Mouse (Mus musculus) midbrain, embryonic 15.5 days (tissue): Measurements from ENCODE around the gene Stat5a. TPM values are rescaled to one million over a fixed set of nuclear protein-coding genes. Genes with fewer than 3 reads are reported as not detected.

Experiments used
- ATAC-seq: fragments of 200-750 bp; cut with Nextera tagmentation; replicated peaks from 2 replicates; pipeline ENCODE4 v1.8.0; 2017; ENCODE audit warnings: moderate TSS enrichment
- H3K27ac ChIP-seq: fragments of 300-500 bp; sonication (generic); 2 replicates; pipeline ENCODE4 v1.5.1; 2015; ENCODE audit warnings: mild to moderate bottlenecking, inconsistent platforms
- H3K27me3 ChIP-seq: fragments of 300-500 bp; sonication (generic); replicated peaks from 2 replicates; pipeline ENCODE4 v1.6.1; 2015; ENCODE audit warnings: inconsistent platforms
- H3K36me3 ChIP-seq: fragments of 300-500 bp; sonication (generic); replicated peaks from 2 replicates; pipeline ENCODE4 v1.6.1; 2015; ENCODE audit warnings: inconsistent platforms
- H3K4me1 ChIP-seq: fragments of 300-500 bp; sonication (generic); 2 replicates; pipeline ENCODE4 v1.6.1; 2015; ENCODE audit warnings: inconsistent platforms
- H3K4me2 ChIP-seq: fragments of 300-500 bp; sonication (generic); 2 replicates; pipeline ENCODE4 v1.6.1; 2015; ENCODE audit warnings: inconsistent platforms, mild to moderate bottlenecking, moderate library complexity
- H3K4me3 ChIP-seq: fragments of 300-500 bp; sonication (generic); 2 replicates; pipeline ENCODE4 v1.5.1; 2015; ENCODE audit warnings: mild to moderate bottlenecking, inconsistent platforms
- H3K9ac ChIP-seq: fragments of 300-500 bp; sonication (generic); 2 replicates; pipeline ENCODE4 v1.6.1; 2015; ENCODE audit warnings: mild to moderate bottlenecking, inconsistent platforms
- H3K9me3 ChIP-seq: fragments of 300-500 bp; sonication (generic); 2 replicates; pipeline ENCODE4 v1.6.1; 2016; ENCODE audit warnings: inconsistent platforms
- WGBS: fragments of 180-500 bp; shearing (Covaris S2); methylation state at CpG from one replicate; pipeline ENCODE4 v1.1.7; 2015; ENCODE audit warnings: mixed read lengths; 5-methylcytosine and 5-hydroxymethylcytosine counted together
- polyA plus RNA-seq: library from polyadenylated mRNA; unstranded; fragments of >200 nt; fragmentation: Nextera tagmentation; extraction: Ambion mirVana; gene quantifications from 2 replicates; pipeline ENCODE4 v1.2.1, GENCODE M21; 2015

Gene Stat5a
- polyA plus RNA-seq, 1 experiment from 2014 or later = 2.3 TPM

GRCm38 (mm10) chr11:100894146-100894918, 35.2 kb downstream of the Stat5a start:
- Histone ChIP-seq H3K9ac (no peak overlapping the region), H3K27ac (no peak overlapping the region), H3K27me3 (no peaks in the 10 kb centered on the region), H3K36me3 (peaks cover 3% of the 10 kb centered on the region; the same call in 1 of the 2 replicates), H3K4me2 (no peak overlapping the region), H3K4me3 (no peak overlapping the region), H3K4me1 (peaks cover 7% of the 10 kb centered on the region; the same call in 1 of the 2 replicates), H3K9me3 (no peaks in the 10 kb centered on the region)
- no peak for ATAC-seq
- 75% methylated on average over 9 of the region's 9 CpGs for WGBS

- Histone ChIP-seq H3K9me3 (no peaks in the 10 kb centered on the region), H3K4me1 (peaks cover 7% of the 10 kb centered on the region; the same call in 1 of the 2 replicates), H3K9ac (no peak overlapping the region), H3K4me2 (no peak overlapping the region), H3K4me3 (no peak overlapping the region), H3K27me3 (no peaks in the 10 kb centered on the region), H3K36me3 (peaks cover 3% of the 10 kb centered on the region; the same call in 1 of the 2 replicates), H3K27ac (no peak overlapping the region)
- ATAC-seq = no peak
- WGBS = 71% methylated on average over 10 of the region's 10 CpGs
These were observed 36.9 kb downstream of the Stat5a start for GRCm38 (mm10) chr11:100896078-100896477.

- no peak overlapping the region for H3K27ac ChIP-seq
- H3K9me3 ChIP-seq = 0 out of 2 replicates have a peak, but pooled peaks cover 3% of the 10 kb centered on the region
- no peak overlapping the region for H3K4me3 ChIP-seq
- no peaks in the 10 kb centered on the region for H3K27me3 ChIP-seq
- no peak overlapping the region for H3K4me2 ChIP-seq
- H3K4me1 ChIP-seq = peaks cover 7% of the 10 kb centered on the region; the same call in 1 of the 2 replicates
- peaks cover 8% of the 10 kb centered on the region for H3K36me3 ChIP-seq
- no peak overlapping the region for H3K9ac ChIP-seq
- no peak for ATAC-seq
- WGBS = 66% methylated on average over 7 of the region's 7 CpGs
These were observed 38.4 kb downstream of the Stat5a start for GRCm38 (mm10) chr11:100897294-100898231.

GRCm38 (mm10) chr11:100898441-100899199, 39.5 kb downstream of the Stat5a start:
- ATAC-seq = no peak
- H3K27ac ChIP-seq = 0 out of 2 replicates have a peak overlapping the region, but pooled peaks have one; percentile 25
- 50% methylated on average over 16 of the region's 16 CpGs for WGBS

GRCm38 (mm10) chr11:100904580-100905351, 45.6 kb downstream of the Stat5a start:
- WGBS = 73% methylated on average over 19 of the region's 20 CpGs
- Histone ChIP-seq H3K36me3 (peaks cover 31% of the 10 kb centered on the region), H3K4me2 (no peak overlapping the region), H3K9me3 (0 out of 2 replicates have a peak, but pooled peaks cover 3% of the 10 kb centered on the region), H3K9ac (no peak overlapping the region), H3K4me3 (no peak overlapping the region), H3K27ac (no peak overlapping the region), H3K27me3 (no peaks in the 10 kb centered on the region), H3K4me1 (no peaks in the 10 kb centered on the region)
- ATAC-seq = no peak

More at GRCm38 (mm10) chr11:100898441-100899199, 39.5 kb downstream of the Stat5a start:
- no peak overlapping the region for H3K4me2 ChIP-seq
- H3K4me1 ChIP-seq = peaks cover 7% of the 10 kb centered on the region; the same call in 1 of the 2 replicates
- 0 out of 2 replicates have a peak, but pooled peaks cover 3% of the 10 kb centered on the region for H3K9me3 ChIP-seq
- no peak overlapping the region for H3K4me3 ChIP-seq
- no peak overlapping the region for H3K9ac ChIP-seq
- H3K27me3 ChIP-seq = no peaks in the 10 kb centered on the region
- peaks cover 15% of the 10 kb centered on the region for H3K36me3 ChIP-seq

GRCm38 (mm10) chr11:100905929-100906328, 46.8 kb downstream of the Stat5a start:
- Histone ChIP-seq H3K4me1 (no peaks in the 10 kb centered on the region), H3K4me3 (no peak overlapping the region)
- WGBS = 64% methylated on average over 1 of the region's 1 CpGs

GRCm38 (mm10) chr11:100906885-100907284, 47.7 kb downstream of the Stat5a start:
- Histone ChIP-seq H3K27ac (no peak overlapping the region), H3K9ac (no peak overlapping the region), H3K27me3 (no peaks in the 10 kb centered on the region), H3K9me3 (0 out of 2 replicates have a peak, but pooled peaks cover 3% of the 10 kb centered on the region), H3K4me1 (no peaks in the 10 kb centered on the region), H3K4me2 (no peak overlapping the region), H3K36me3 (peaks cover 29% of the 10 kb centered on the region), H3K4me3 (no peak overlapping the region)
- no peak for ATAC-seq
- WGBS = 89% methylated on average over 4 of the region's 4 CpGs

More at GRCm38 (mm10) chr11:100905929-100906328, 46.8 kb downstream of the Stat5a start:
- no peak for ATAC-seq
- no peaks in the 10 kb centered on the region for H3K27me3 ChIP-seq
- H3K9me3 ChIP-seq = 0 out of 2 replicates have a peak, but pooled peaks cover 3% of the 10 kb centered on the region
- H3K36me3 ChIP-seq = peaks cover 31% of the 10 kb centered on the region
- no peak overlapping the region for H3K4me2 ChIP-seq
- H3K27ac ChIP-seq = no peak overlapping the region
- no peak overlapping the region for H3K9ac ChIP-seq

GRCm38 (mm10) chr11:100908112-100908511, 49.0 kb downstream of the Stat5a start:
- no peak overlapping the region for H3K9ac ChIP-seq
- H3K4me1 ChIP-seq = no peaks in the 10 kb centered on the region
- no peak overlapping the region for H3K27ac ChIP-seq
- peaks cover 22% of the 10 kb centered on the region; the same call in 1 of the 2 replicates for H3K36me3 ChIP-seq
- no peak overlapping the region for H3K4me2 ChIP-seq
- no peak for ATAC-seq
- no peaks in the 10 kb centered on the region for H3K9me3 ChIP-seq
- no peak overlapping the region for H3K4me3 ChIP-seq
- 86% methylated on average over 2 of the region's 2 CpGs for WGBS
- no peaks in the 10 kb centered on the region for H3K27me3 ChIP-seq

GRCm38 (mm10) chr11:100908567-100908966, 49.4 kb downstream of the Stat5a start:
- H3K4me3 ChIP-seq = no peak overlapping the region

GRCm38 (mm10) chr11:100912401-100913155, 53.4 kb downstream of the Stat5a start:
- 93% methylated on average over 17 of the region's 17 CpGs for WGBS

More at GRCm38 (mm10) chr11:100908567-100908966, 49.4 kb downstream of the Stat5a start:
- Histone ChIP-seq H3K9me3 (no peaks in the 10 kb centered on the region), H3K4me2 (no peak overlapping the region), H3K4me1 (no peaks in the 10 kb centered on the region), H3K9ac (no peak overlapping the region), H3K27ac (no peak overlapping the region), H3K36me3 (peaks cover 17% of the 10 kb centered on the region; the same call in 1 of the 2 replicates), H3K27me3 (no peaks in the 10 kb centered on the region)
- WGBS = 90% methylated on average over 9 of the region's 9 CpGs
- no peak for ATAC-seq

More at GRCm38 (mm10) chr11:100912401-100913155, 53.4 kb downstream of the Stat5a start:
- no peak overlapping the region for H3K4me3 ChIP-seq
- no peak for ATAC-seq
- no peak overlapping the region for H3K9ac ChIP-seq
- no peak overlapping the region for H3K27ac ChIP-seq
- H3K27me3 ChIP-seq = no peaks in the 10 kb centered on the region
- H3K4me1 ChIP-seq = no peaks in the 10 kb centered on the region
- no peak overlapping the region for H3K4me2 ChIP-seq
- H3K36me3 ChIP-seq = no peaks in the 10 kb centered on the region
- no peaks in the 10 kb centered on the region for H3K9me3 ChIP-seq
